Mouse (Mus musculus): ENCODE data around the gene Fgd6. TPM values are rescaled to one million over a fixed set of nuclear protein-coding genes. Genes with fewer than 3 reads are reported as not detected.

Fgd6 gene
- total RNA-seq, 2 experiments from 2014 or later: 9.9 to 12.3 TPM

DNA sequence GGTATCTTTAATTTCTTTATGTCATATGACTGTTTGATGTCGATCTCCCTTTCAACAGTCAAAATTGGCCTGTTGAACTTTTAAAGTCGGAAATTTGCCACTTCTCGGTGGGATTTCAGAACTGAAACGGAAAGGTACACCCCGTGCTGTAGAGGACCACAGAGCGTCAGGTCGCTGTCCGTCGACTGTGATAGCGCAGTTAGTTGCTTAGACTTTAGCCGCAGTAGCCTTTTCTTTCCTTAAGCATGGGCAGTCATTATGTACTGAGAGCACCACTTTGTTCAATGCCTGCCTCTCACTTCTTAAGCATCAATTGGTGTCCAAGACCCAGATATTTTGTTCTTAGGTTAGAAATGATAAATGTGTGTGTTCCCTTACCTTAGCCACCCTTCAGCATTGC, 136.3 kb downstream of the Fgd6 start:
- no peak for TF ChIP-seq CTCF (IDR thresholded peaks at IDR 0.05)
- Histone ChIP-seq H3K27ac (no peak overlapping the region), H3K4me3 (no peak overlapping the region)
- no peak for DNase-seq (ENCODE audit: extremely low spot score in 1 of 2, low spot score in 2 of 2)
- intact Hi-C loops (cut with DNase I): no loop called here

DNA sequence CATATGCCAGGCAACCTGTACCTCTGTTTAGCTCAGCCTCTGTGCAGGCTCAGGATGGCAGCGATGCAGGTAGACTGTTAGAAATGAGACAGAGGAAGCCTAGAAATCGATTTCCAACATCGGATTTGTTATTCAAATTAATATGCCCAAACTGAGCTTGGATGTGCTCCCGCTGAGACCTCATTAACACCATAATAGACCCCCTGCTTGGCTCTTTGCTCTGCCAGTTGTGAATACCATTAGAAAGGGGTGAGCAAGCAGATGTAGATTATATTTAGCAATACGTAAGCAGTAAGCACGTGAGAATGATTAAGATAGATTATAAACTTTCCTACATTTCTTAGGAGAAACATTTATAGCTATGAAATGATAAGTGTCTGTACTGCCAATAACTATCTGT, 136.9 kb downstream of the Fgd6 start:
- no peak overlapping the region for H3K4me3 ChIP-seq
- DNase-seq (ENCODE audit: extremely low spot score in 1 of 2, low spot score in 2 of 2): no peak
- no peak for TF ChIP-seq CTCF (IDR thresholded peaks at IDR 0.05)
- intact Hi-C loops (cut with DNase I): no loop called here
- H3K27ac ChIP-seq: no peak overlapping the region

DNA sequence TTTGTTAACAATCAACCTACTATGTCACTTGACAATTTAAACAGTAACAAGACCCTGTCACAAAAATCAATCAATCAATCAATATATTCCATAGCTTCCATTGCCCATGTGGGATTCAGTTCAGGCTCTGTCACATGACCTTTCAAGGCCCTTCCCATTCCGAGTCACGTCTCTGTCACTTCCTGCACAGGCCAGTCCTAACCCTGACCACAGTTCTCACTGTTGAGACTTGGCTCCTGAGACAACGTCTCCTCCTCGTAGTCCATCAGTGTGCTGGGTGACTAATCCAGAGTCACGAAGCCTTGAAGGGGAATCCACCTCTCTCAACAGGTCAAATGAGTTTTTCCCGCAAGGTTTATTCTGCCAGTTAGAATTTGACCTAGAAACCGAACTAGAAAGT, 138.9 kb downstream of the Fgd6 start:
- intact Hi-C loops (cut with DNase I): no loop called here
- no peak for DNase-seq (ENCODE audit: extremely low spot score in 1 of 2, low spot score in 2 of 2)
- no peak overlapping the region for H3K27ac ChIP-seq
- no peak overlapping the region for H3K4me3 ChIP-seq
- no peak for TF ChIP-seq CTCF (IDR thresholded peaks at IDR 0.05)

DNA sequence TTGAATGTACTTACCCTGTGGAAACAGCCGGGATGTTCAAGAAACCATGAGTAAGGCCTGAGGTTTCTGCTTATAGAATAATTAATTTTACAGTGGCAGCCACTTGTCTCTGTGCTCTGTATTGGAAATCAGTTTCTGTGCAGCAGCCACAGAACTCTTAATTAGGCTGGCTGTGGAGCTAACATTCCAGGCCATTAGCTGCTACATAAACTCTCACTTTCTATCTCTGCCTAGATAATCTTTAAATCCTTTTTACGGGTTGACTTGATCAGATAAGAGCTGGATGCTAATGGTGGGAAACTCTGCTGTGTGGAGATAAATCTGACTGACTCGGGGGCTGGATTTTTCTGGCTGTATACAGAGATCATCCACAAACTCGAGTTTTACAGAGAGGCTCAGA, 147.4 kb downstream of the Fgd6 start:
- Histone ChIP-seq H3K4me3 (no peak overlapping the region), H3K27ac (no peak overlapping the region)
- TF ChIP-seq CTCF (IDR thresholded peaks at IDR 0.05): no peak
- DNase-seq (ENCODE audit: extremely low spot score in 1 of 2, low spot score in 2 of 2): no peak
- intact Hi-C loops (cut with DNase I): no loop called here

Other genes starting within 250 kb of the Fgd6 start
- not detected for gene Usp44, start 204.4 kb upstream of the Fgd6 start, total RNA-seq (2021)
- gene Metap2, start 138.9 kb upstream of the Fgd6 start, total RNA-seq (2021): 100 to 1,000 TPM; 111 to 126 TPM
- 10 to 100 TPM; 77.3 to 80.2 TPM for gene Vezt, start 184 bp upstream of the Fgd6 start, total RNA-seq (2021)
- gene Nr2c1, start 112.0 kb downstream of the Fgd6 start, total RNA-seq (2021): 1 to 10 TPM; 7.7 to 9.1 TPM
- 100 to 1,000 TPM; 218 to 239 TPM for gene Ndufa12, start 162.7 kb downstream of the Fgd6 start, total RNA-seq (2021)

All from left cerebral cortex, adult 2 months (tissue).